Mouse (Mus musculus): Measurements from ENCODE around the gene Phkg1. TPM values are rescaled to one million over a fixed set of nuclear protein-coding genes. Genes with fewer than 3 reads are reported as not detected.
"Not testable (repeated sequence)": the region's sequence is repeated elsewhere in the genome, so short reads cannot be mapped to it uniquely, and the experiment has no call there.

The Phkg1 gene
- polyA plus RNA-seq (2016; fragmentation: Nextera tagmentation; extraction: Ambion mirVana), result 0.25 and 0.41 TPM in 2 replicates

DNA sequence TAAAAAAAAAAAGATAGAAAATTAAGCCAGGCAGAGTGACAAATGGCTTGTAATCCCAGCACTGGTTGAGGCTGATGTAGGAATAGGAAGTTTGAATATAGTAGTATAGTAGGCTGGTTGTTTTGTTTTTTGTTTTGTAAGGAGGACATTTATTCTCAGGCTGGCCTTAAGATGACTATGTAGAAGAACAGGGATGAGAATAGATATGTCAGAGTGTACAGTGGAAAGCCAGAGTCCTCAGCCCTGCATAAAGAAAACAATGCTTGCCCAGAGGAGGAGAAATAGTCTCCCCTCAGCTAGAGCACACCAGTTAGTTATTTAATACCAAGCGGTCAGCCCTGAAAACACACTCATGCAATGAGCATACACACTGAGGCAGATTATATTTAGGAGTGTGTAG lies at the start of gene Phkg1:
Phkg1 (minus strand) TSS at position 101 of the 400 bp plus-strand sequence.
- H3K4me3 ChIP-seq, result no peak within 1 kb of the TSS
- DNase-seq (ENCODE audit: low spot score), result no peak
- H3K4me1 ChIP-seq, result peaks cover 15% of the 10 kb centered on the region
- WGBS, result 98% methylated on average over 1 of the region's 1 CpGs
- H3K9me3 ChIP-seq (replicated peaks), result no peaks in the 10 kb centered on the region
- H3K27ac ChIP-seq (replicated peaks), result no peak within 1 kb of the TSS
- no peaks in the 10 kb centered on the region for H3K27me3 ChIP-seq (ENCODE audit: low read depth, poor library complexity, severe bottlenecking)
- peaks cover 8% of the 10 kb centered on the region; the same call in 1 of the 2 replicates for H3K36me3 ChIP-seq

DNA sequence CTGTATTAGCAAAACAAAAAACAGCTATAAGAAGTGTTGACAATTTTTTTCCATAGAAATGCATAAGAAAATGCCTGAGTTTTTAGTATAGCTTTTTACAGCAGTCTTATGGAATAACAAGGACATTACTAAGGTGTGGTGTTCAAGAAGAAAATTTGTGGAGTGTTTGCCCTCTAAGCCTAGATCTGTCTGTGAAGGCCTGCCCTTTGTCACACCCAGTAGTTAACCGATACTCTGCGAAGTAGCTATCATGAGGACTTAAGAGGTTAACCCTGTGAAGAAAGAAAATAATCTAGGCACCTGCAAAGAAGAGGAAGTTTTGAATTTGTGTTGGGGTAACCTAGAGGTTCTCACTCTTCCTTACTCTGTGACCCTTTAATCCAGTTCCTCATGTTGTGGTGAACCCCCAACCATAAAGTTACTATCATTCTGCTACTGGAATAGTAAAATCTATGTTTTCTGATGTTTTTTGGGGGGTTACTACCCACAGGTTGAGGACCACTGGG lies 49.2 kb upstream of the Phkg1 start:
- Histone ChIP-seq H3K36me3 (peaks cover 36% of the 10 kb centered on the region), H3K4me1 (peaks cover 9% of the 10 kb centered on the region), H3K4me3 (no peak overlapping the region), H3K9me3 (replicated peaks) (no peaks in the 10 kb centered on the region), H3K27ac (replicated peaks) (no peak overlapping the region), H3K27me3 (ENCODE audit: low read depth, poor library complexity, severe bottlenecking) (no peaks in the 10 kb centered on the region)
- DNase-seq (ENCODE audit: low spot score), result no peak
- WGBS, result 94% methylated on average over 2 of the region's 2 CpGs

DNA sequence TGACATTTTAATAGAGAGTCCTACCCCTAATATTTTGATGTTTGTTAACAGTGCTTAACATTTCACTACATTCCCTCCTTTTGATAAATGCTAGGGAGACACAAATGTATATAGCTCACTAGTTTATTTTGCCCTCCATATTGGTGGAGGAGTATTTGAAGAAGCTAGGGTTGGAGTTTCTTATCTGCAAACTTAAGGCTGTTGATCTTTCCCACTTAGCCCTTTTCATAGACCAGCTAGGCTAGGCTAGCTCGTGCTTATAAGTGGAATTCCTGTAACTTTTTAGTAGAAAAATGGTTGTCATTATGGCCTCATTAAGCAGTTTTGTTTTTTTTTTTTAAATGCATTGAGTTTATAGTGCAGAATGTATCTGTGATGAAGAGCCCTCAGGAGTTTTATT lies 45.1 kb upstream of the Phkg1 start:
- Histone ChIP-seq H3K27ac (replicated peaks) (no peak overlapping the region), H3K27me3 (ENCODE audit: low read depth, poor library complexity, severe bottlenecking) (peaks cover 16% of the 10 kb centered on the region; the same call in 1 of the 2 replicates), H3K4me1 (peaks cover 13% of the 10 kb centered on the region), H3K36me3 (peaks cover 29% of the 10 kb centered on the region), H3K9me3 (replicated peaks) (no peaks in the 10 kb centered on the region), H3K4me3 (peak overlapping the region; percentile 94)
- 86% methylated on average over 1 of the region's 1 CpGs for whole genome bisulfite sequencing
- no peak for DNase-seq (ENCODE audit: low spot score)

DNA sequence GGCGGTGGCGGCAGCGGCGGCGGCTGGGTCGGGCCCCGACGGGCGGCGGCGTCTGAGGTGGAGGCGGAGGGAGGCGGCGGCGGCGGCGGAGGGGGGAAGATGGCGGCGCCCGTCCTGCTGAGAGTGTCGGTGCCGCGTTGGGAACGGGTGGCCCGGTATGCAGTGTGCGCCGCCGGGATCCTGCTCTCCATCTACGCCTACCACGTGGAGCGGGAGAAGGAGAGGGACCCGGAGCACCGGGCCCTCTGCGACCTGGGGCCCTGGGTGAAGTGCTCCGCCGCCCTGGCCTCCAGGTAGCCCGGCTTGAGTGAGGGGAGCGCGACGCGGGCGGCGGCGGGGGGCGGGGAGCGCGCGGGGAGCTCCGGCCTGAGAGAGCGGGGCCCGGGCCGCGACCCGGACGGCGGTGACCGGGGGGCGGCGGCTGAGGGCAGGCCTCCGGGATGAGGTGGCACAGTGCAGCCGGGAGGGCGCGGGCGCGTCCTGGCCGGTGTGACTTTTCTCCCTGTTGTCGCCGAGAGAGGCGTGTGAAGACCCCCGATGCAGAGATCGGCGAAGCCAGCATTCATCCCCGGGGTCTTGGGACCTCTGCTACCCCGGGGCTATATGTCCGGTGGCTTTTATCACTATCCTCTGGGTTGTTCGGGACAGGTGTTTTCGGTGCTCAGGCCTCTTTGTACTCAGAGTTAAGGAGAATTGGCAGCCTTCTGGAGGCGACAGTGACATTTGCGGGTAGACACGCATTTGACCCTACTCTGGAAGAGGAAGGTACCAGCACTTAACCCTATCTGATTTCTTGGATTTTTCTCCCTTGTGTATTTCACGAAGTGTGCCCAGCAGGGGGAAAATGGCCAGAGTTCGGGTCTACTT lies 44.0 kb upstream of the Phkg1 start:
- WGBS, result under 1% methylated on average over 46 of the region's 82 CpGs
- Histone ChIP-seq H3K27me3 (ENCODE audit: low read depth, poor library complexity, severe bottlenecking) (peaks cover 20% of the 10 kb centered on the region), H3K36me3 (peaks cover 19% of the 10 kb centered on the region), H3K4me1 (peaks cover 15% of the 10 kb centered on the region), H3K27ac (replicated peaks) (peak overlapping the region; percentile 92), H3K4me3 (peak overlapping the region; percentile 94)
- DNase-seq (ENCODE audit: low spot score), result peak; percentile 61
- not testable (repeated sequence) for H3K9me3 ChIP-seq (replicated peaks)

DNA sequence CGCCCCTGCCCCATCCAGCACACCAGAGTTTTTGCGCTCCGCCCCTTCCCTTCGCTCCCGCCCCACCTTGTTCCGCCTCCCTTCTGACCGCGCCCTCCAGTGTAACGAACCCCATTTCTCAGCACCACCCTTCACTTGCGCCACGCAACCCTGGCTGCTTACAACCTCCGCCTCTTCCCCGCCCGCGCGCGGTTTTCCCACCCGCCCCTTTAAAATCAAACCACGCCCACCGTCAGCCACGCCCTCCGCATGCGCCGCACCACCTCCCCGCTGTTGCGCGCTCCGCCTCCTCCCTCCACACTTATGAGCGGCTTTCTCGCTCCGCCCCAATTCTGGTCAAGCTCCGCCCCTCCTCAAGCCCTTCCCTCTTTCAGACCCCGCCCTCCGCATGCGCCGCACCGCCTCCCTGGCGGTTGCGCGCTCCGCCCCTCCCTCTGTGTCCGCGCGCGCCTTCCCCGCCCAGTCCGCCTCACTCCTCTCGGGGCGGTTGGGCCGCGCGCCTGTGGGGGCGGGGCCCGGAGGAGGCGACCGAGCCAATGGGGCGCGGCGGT lies 43.2 kb upstream of the Phkg1 start, which contains the start of gene Vkorc1l1:
Vkorc1l1 (plus strand) TSS at position 476 of the 551 bp plus-strand sequence.
- Histone ChIP-seq H3K36me3 (peaks cover 12% of the 10 kb centered on the region), H3K27me3 (ENCODE audit: low read depth, poor library complexity, severe bottlenecking) (peaks cover 20% of the 10 kb centered on the region), H3K4me3 (peak within 1 kb of the TSS; percentile 94), H3K9me3 (replicated peaks) (no peaks in the 10 kb centered on the region), H3K27ac (replicated peaks) (peak within 1 kb of the TSS; percentile 92), H3K4me1 (peaks cover 22% of the 10 kb centered on the region)
- WGBS, result 2% methylated on average over 59 of the region's 59 CpGs
- DNase-seq (ENCODE audit: low spot score), result peak; percentile 99

DNA sequence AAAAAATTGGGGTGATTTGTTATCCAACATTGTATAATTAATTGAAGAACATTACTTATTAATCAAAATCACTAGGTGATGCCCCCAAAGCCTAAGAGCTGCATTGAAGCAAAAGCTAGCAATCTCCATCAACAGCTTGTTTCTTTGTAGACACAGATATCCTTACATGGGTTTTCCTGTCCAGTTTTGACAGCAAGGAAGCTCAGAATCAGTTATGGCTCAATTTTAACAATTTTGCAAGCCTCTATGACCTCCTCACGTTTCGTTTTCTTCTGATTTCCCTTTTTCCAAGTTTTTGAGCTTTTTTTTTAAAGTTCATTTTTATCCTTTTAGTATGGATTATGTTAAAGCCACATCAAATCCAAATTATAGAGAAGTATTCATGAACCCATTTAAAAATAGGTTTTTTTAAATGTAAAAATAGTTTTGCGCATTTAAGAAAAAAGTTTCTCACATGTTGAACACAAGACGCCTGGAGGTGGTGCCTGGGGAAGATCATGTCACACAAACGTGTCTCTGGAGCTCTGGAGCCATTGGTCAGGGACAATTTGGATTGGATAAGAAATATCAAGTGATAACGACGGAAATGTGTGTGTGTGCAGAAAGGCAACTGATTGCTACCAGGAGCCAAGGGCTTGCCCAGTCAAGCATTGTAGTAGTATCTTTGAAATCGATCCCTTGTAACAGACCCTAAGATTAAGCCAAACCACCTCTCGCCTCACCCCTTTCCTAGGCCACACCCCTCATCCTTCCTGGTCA lies 42.6 kb upstream of the Phkg1 start:
- H3K4me3 ChIP-seq, result peak overlapping the region; percentile 94
- 14% methylated on average over 9 of the region's 9 CpGs for WGBS
- H3K36me3 ChIP-seq, result peaks cover 12% of the 10 kb centered on the region
- H3K27ac ChIP-seq (replicated peaks), result peak overlapping the region; percentile 92
- H3K27me3 ChIP-seq (ENCODE audit: low read depth, poor library complexity, severe bottlenecking), result peaks cover 20% of the 10 kb centered on the region
- peaks cover 22% of the 10 kb centered on the region for H3K4me1 ChIP-seq
- no peaks in the 10 kb centered on the region for H3K9me3 ChIP-seq (replicated peaks)
- no peak for DNase-seq (ENCODE audit: low spot score)

DNA sequence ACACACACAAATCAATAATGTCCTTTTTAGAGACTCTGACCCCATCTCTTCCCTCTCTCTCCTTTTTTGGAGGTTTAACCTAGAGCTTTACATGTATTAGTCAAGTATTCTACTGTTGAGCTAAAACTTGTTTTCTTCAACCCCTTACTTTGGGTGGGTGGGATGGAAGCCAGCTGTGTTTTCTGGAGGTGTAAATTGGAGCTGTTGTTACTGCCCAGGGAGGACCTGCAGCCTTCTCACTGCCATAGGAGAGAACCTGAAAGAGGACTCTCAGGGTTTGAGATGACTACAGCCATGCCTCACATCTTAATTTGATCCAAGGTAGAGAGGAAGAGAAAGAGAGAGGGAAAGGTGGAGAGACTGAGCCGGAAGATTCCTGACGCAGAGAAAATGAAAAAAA lies 41.9 kb upstream of the Phkg1 start:
- no peak overlapping the region for H3K4me3 ChIP-seq
- WGBS, result 63% methylated on average over 2 of the region's 2 CpGs
- H3K4me1 ChIP-seq, result peaks cover 22% of the 10 kb centered on the region
- no peak for DNase-seq (ENCODE audit: low spot score)
- no peaks in the 10 kb centered on the region for H3K9me3 ChIP-seq (replicated peaks)
- no peak overlapping the region for H3K27ac ChIP-seq (replicated peaks)
- peaks cover 20% of the 10 kb centered on the region for H3K27me3 ChIP-seq (ENCODE audit: low read depth, poor library complexity, severe bottlenecking)
- peaks cover 7% of the 10 kb centered on the region for H3K36me3 ChIP-seq

DNA sequence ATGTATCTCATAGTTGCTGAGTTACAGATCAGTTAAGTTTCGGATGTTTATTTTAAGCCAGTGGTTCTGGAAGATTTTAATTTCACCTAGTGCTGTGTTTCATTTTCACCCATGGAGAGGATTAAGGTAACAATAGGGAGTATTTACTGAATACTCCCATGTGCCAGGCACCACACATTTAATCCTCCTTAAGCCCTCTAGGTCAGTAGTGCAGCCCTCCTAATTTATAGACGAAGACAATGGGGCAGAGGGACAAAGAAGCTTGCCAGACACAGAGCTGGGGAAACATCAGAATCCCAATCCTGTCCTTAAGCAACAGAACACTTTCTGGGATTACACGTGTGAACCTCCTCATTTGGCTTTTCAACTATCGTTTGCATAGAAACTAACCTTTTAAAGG lies 38.6 kb upstream of the Phkg1 start:
- peaks cover 33% of the 10 kb centered on the region for H3K27me3 ChIP-seq (ENCODE audit: low read depth, poor library complexity, severe bottlenecking)
- no peaks in the 10 kb centered on the region for H3K36me3 ChIP-seq
- H3K4me1 ChIP-seq, result peaks cover 13% of the 10 kb centered on the region
- 19% methylated on average over 4 of the region's 4 CpGs for WGBS
- H3K9me3 ChIP-seq (replicated peaks), result no peaks in the 10 kb centered on the region
- no peak overlapping the region for H3K4me3 ChIP-seq
- no peak for DNase-seq (ENCODE audit: low spot score)
- H3K27ac ChIP-seq (replicated peaks), result no peak overlapping the region

DNA sequence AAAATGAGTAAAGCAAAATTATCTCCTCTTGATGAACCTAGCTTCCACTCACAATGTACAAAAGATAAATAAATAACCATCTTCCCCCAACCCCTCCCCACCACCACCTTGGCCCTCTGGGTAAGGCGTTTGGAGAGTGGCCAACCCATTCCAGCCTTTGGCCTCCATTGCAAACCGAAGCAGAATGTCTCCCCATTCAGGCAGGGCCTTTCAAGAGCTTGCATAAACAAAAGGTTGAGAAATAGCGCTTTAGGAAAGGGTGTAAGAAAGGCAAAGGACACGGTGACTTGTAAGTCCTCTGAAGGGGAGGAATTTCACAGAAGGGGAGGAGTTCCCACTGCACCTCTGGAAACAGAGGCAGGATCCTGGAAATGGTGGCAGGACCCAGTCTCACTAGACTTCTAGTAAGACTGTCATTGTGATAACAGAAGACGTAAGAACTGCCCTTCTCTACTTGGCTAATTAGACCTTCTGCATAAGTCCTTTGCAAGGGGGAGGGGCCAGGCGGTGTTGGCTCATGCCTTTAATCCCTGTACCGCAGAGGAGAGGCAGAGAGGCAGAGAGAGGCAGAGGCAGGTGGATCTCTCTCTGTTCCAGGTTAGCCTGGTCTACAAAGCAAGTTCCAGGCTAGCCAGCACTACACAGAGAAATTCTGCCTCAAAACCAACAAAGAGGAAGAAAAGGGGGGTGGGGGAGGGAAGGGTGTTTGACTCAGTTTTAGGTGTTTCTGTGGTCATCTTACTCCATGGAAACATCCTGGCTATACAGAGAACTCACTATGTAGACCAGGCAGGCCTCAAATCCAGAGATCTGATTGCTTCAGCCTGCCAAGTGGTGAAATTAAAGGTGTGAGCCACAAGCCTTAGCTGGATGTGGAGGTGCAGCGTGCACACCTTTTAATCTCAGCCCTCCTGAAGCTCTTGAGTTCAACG lies 31.8 kb upstream of the Phkg1 start:
- DNase-seq (ENCODE audit: low spot score), result no peak
- Histone ChIP-seq H3K27me3 (ENCODE audit: low read depth, poor library complexity, severe bottlenecking) (peaks cover 13% of the 10 kb centered on the region; the same call in 1 of the 2 replicates), H3K36me3 (no peaks in the 10 kb centered on the region), H3K27ac (replicated peaks) (no peak overlapping the region), H3K4me1 (no peaks in the 10 kb centered on the region), H3K4me3 (no peak overlapping the region), H3K9me3 (replicated peaks) (no peaks in the 10 kb centered on the region)
- 65% methylated on average over 9 of the region's 9 CpGs for WGBS

DNA sequence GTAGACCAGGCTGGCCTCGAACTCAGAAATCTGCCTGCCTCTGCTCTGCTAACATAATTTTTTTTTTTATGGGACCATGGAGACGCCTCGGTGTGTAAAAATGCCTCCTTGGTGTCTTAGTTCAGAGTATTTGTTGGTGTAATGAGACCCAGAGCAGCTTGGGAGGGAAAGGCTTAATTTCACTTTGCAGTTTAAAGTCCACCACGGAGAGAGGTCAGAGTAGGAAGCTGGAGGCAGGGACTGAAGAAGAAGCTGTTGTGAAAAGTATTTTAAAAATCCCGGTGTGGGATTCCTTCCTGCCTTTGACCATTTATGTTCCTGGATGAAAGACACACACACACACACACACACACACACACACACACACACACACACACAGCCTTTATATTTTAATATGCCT lies 27.6 kb upstream of the Phkg1 start:
- WGBS, result 84% methylated on average over 5 of the region's 5 CpGs
- Histone ChIP-seq H3K4me1 (no peaks in the 10 kb centered on the region), H3K36me3 (no peaks in the 10 kb centered on the region), H3K27ac (replicated peaks) (no peak overlapping the region), H3K9me3 (replicated peaks) (no peaks in the 10 kb centered on the region), H3K27me3 (ENCODE audit: low read depth, poor library complexity, severe bottlenecking) (no peaks in the 10 kb centered on the region), H3K4me3 (no peak overlapping the region)
- no peak for DNase-seq (ENCODE audit: low spot score)

DNA sequence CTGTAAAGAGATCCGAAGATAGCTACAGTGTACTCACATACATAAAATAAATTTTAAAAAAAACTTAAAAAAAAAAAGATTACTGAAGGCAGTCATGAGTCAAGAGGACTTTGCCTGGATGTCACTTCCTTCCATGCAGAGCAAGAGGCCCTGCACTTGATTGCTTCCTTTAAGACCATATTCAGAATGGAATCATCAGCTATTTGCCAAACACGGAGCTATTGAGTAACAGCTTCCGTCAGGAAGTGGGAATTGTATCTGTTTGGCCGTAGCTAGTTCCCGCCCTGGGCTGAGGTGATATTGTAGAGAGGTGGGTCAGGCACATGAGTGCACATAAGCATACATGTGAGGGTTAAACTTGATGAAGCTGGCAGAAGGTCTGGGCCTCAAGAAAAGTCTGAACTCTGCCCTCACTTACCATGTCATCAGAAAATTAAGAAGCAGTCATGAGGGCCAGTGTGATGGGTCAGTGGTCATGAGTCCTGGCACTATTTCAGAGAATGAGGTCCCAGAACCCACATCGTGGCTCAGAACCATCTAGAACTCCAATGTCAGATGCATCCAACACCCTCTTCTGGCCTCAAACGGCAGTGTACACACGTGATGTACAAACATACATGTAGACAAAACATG lies 26.6 kb upstream of the Phkg1 start:
- H3K27ac ChIP-seq (replicated peaks), result no peak overlapping the region
- DNase-seq (ENCODE audit: low spot score), result no peak
- 91% methylated on average over 8 of the region's 8 CpGs for WGBS
- H3K9me3 ChIP-seq (replicated peaks), result no peaks in the 10 kb centered on the region
- no peaks in the 10 kb centered on the region for H3K27me3 ChIP-seq (ENCODE audit: low read depth, poor library complexity, severe bottlenecking)
- no peaks in the 10 kb centered on the region for H3K4me1 ChIP-seq
- no peaks in the 10 kb centered on the region for H3K36me3 ChIP-seq
- no peak overlapping the region for H3K4me3 ChIP-seq
